Mouse (Mus musculus): ENCODE results near the gene March2. TPM values are rescaled to one million over a fixed set of nuclear protein-coding genes. Genes with fewer than 3 reads are reported as not detected.

March2 gene
- total RNA-seq, 2 experiments from 2014 or later: 910 to 1,070 TPM

- no peak for ATAC-seq (replicated peaks; ENCODE audit: low FRiP score, poor library complexity, severe bottlenecking)
Measured at GRCm38 (mm10) chr17:33649781-33650475, 68.5 kb downstream of the March2 start.

GRCm38 (mm10) chr17:33645073-33645472, 73.4 kb downstream of the March2 start:
- no peak for ATAC-seq (replicated peaks; ENCODE audit: low FRiP score, poor library complexity, severe bottlenecking)

GRCm38 (mm10) chr17:33644068-33644467, 74.4 kb downstream of the March2 start:
- ATAC-seq (replicated peaks; ENCODE audit: low FRiP score, poor library complexity, severe bottlenecking): no peak

- no peak for ATAC-seq (replicated peaks; ENCODE audit: low FRiP score, poor library complexity, severe bottlenecking)
Measured at GRCm38 (mm10) chr17:33639743-33640142, 78.7 kb downstream of the March2 start.

GRCm38 (mm10) chr17:33637516-33638276, 80.8 kb downstream of the March2 start, which contains the start of gene Pram1:
Gene Pram1 (plus strand): TSS chr17:33638056.
- no peak for ATAC-seq (replicated peaks; ENCODE audit: low FRiP score, poor library complexity, severe bottlenecking)

- ATAC-seq (replicated peaks; ENCODE audit: low FRiP score, poor library complexity, severe bottlenecking): no peak
Measured at GRCm38 (mm10) chr17:33637038-33637437, 81.4 kb downstream of the March2 start.

Other genes starting within 250 kb of the March2 start
- 4.6 and 5.2 TPM in 2 replicates for gene Adamts10, start 194.5 kb downstream of the March2 start, total RNA-seq (2015; ENCODE audit: low replicate concordance)
- 6.4 and 6.6 TPM in 2 replicates for gene Adamts10, start 194.5 kb downstream of the March2 start, total RNA-seq (2017; ENCODE audit: low replicate concordance)
- 36.2 and 56.7 TPM in 2 replicates for gene Myo1f, start 163.0 kb downstream of the March2 start, total RNA-seq (2015; ENCODE audit: low replicate concordance)
- gene Myo1f, start 163.0 kb downstream of the March2 start, total RNA-seq (2017; ENCODE audit: low replicate concordance): 35.7 and 49.4 TPM in 2 replicates
- 12.5 and 25.3 TPM in 2 replicates for gene Zfp414, start 89.6 kb downstream of the March2 start, total RNA-seq (2015; ENCODE audit: low replicate concordance)
- gene Zfp414, start 89.6 kb downstream of the March2 start, total RNA-seq (2017; ENCODE audit: low replicate concordance): 4.3 and 8.0 TPM in 2 replicates
- gene Pram1, start 80.6 kb downstream of the March2 start, total RNA-seq (2015; ENCODE audit: low replicate concordance): 48.4 and 55.8 TPM in 2 replicates
- gene Pram1, start 80.6 kb downstream of the March2 start, total RNA-seq (2017; ENCODE audit: low replicate concordance): 6.3 and 12.6 TPM in 2 replicates
- 1,242 and 1,297 TPM in 2 replicates for gene Hnrnpm, start 31.8 kb downstream of the March2 start, total RNA-seq (2015; ENCODE audit: low replicate concordance)
- gene Hnrnpm, start 31.8 kb downstream of the March2 start, total RNA-seq (2017; ENCODE audit: low replicate concordance): 1,014 and 1,409 TPM in 2 replicates
- 43.9 and 50.9 TPM in 2 replicates for gene Rab11b, start 41.9 kb upstream of the March2 start, total RNA-seq (2015; ENCODE audit: low replicate concordance)
- 28.1 and 36.7 TPM in 2 replicates for gene Rab11b, start 41.9 kb upstream of the March2 start, total RNA-seq (2017; ENCODE audit: low replicate concordance)
- 0.96 and 1.5 TPM in 2 replicates for gene Angptl4, start 63.2 kb upstream of the March2 start, total RNA-seq (2015; ENCODE audit: low replicate concordance)
- 1.1 and 4.3 TPM in 2 replicates for gene Angptl4, start 63.2 kb upstream of the March2 start, total RNA-seq (2017; ENCODE audit: low replicate concordance)
- gene Kank3, start 91.8 kb upstream of the March2 start, total RNA-seq (2015; ENCODE audit: low replicate concordance): not detected in 2 replicates
- 0.42 and 1.3 TPM in 2 replicates for gene Kank3, start 91.8 kb upstream of the March2 start, total RNA-seq (2017; ENCODE audit: low replicate concordance)
- 216 and 275 TPM in 2 replicates for gene Rps28, start 105.9 kb upstream of the March2 start, total RNA-seq (2015; ENCODE audit: low replicate concordance)
- 302 and 335 TPM in 2 replicates for gene Rps28, start 105.9 kb upstream of the March2 start, total RNA-seq (2017; ENCODE audit: low replicate concordance)
- 50.6 and 57.5 TPM in 2 replicates for gene Ndufa7, start 105.9 kb upstream of the March2 start, total RNA-seq (2015; ENCODE audit: low replicate concordance)
- 35.4 and 46.6 TPM in 2 replicates for gene Ndufa7, start 105.9 kb upstream of the March2 start, total RNA-seq (2017; ENCODE audit: low replicate concordance)
- 3.1 and 3.3 TPM in 2 replicates for gene Cd320, start 124.4 kb upstream of the March2 start, total RNA-seq (2015; ENCODE audit: low replicate concordance)
- not detected in 2 replicates for gene Cd320, start 124.4 kb upstream of the March2 start, total RNA-seq (2017; ENCODE audit: low replicate concordance)
- gene Gm7029, start 155.2 kb upstream of the March2 start, total RNA-seq (2015; ENCODE audit: low replicate concordance): not detected in 2 replicates
- gene Gm7029, start 155.2 kb upstream of the March2 start, total RNA-seq (2017; ENCODE audit: low replicate concordance): not detected in 2 replicates
- gene Kifc1, start 172.0 kb upstream of the March2 start, total RNA-seq (2015; ENCODE audit: low replicate concordance): 5.0 and 17.6 TPM in 2 replicates
- 47.5 and 80.7 TPM in 2 replicates for gene Kifc1, start 172.0 kb upstream of the March2 start, total RNA-seq (2017; ENCODE audit: low replicate concordance)
- gene Platr17, start 186.5 kb upstream of the March2 start, total RNA-seq (2015; ENCODE audit: low replicate concordance): not detected in 2 replicates
- 9.7 TPM in 1 of 2 replicates, not detected in the other for gene Platr17, start 186.5 kb upstream of the March2 start, total RNA-seq (2017; ENCODE audit: low replicate concordance)
- 12.1 and 14.2 TPM in 2 replicates for gene Daxx, start 190.7 kb upstream of the March2 start, total RNA-seq (2015; ENCODE audit: low replicate concordance)
- gene Daxx, start 190.7 kb upstream of the March2 start, total RNA-seq (2017; ENCODE audit: low replicate concordance): 20.4 and 21.7 TPM in 2 replicates
- 30.7 and 30.9 TPM in 2 replicates for gene Tapbp, start 197.2 kb upstream of the March2 start, total RNA-seq (2015; ENCODE audit: low replicate concordance)
- 34.3 and 39.6 TPM in 2 replicates for gene Tapbp, start 197.2 kb upstream of the March2 start, total RNA-seq (2017; ENCODE audit: low replicate concordance)
- 4.0 and 7.9 TPM in 2 replicates for gene Zbtb22, start 197.2 kb upstream of the March2 start, total RNA-seq (2015; ENCODE audit: low replicate concordance)
- gene Zbtb22, start 197.2 kb upstream of the March2 start, total RNA-seq (2017; ENCODE audit: low replicate concordance): 8.8 and 10.3 TPM in 2 replicates
- 5.2 and 6.1 TPM in 2 replicates for gene Rgl2, start 210.9 kb upstream of the March2 start, total RNA-seq (2015; ENCODE audit: low replicate concordance)
- gene Rgl2, start 210.9 kb upstream of the March2 start, total RNA-seq (2017; ENCODE audit: low replicate concordance): 5.6 and 9.7 TPM in 2 replicates
- 15.9 and 38.0 TPM in 2 replicates for gene Pfdn6, start 221.7 kb upstream of the March2 start, total RNA-seq (2015; ENCODE audit: low replicate concordance)
- 22.9 TPM in 2 replicates for gene Pfdn6, start 221.7 kb upstream of the March2 start, total RNA-seq (2017; ENCODE audit: low replicate concordance)
- 4.0 and 15.9 TPM in 2 replicates for gene Wdr46, start 222.0 kb upstream of the March2 start, total RNA-seq (2015; ENCODE audit: low replicate concordance)
- gene Wdr46, start 222.0 kb upstream of the March2 start, total RNA-seq (2017; ENCODE audit: low replicate concordance): 7.5 and 8.5 TPM in 2 replicates
- not detected in 2 replicates for gene B3galt4, start 232.8 kb upstream of the March2 start, total RNA-seq (2015; ENCODE audit: low replicate concordance)
- 0.70 and 0.94 TPM in 2 replicates for gene B3galt4, start 232.8 kb upstream of the March2 start, total RNA-seq (2017; ENCODE audit: low replicate concordance)
- gene Vps52, start 237.1 kb upstream of the March2 start, total RNA-seq (2015; ENCODE audit: low replicate concordance): 8.2 and 11.3 TPM in 2 replicates
- 13.0 and 17.0 TPM in 2 replicates for gene Vps52, start 237.1 kb upstream of the March2 start, total RNA-seq (2017; ENCODE audit: low replicate concordance)
- gene Rps18, start 237.3 kb upstream of the March2 start, total RNA-seq (2015; ENCODE audit: low replicate concordance): 758 and 917 TPM in 2 replicates
- 207 and 301 TPM in 2 replicates for gene Rps18, start 237.3 kb upstream of the March2 start, total RNA-seq (2017; ENCODE audit: low replicate concordance)